Mouse (Mus musculus) thymus, postnatal 14 days (tissue): ENCODE results near the gene Stard8.

ENCODE experiments used
- DNase-seq: peaks from one replicate; pipeline ENCODE4 v3.0.0; 2021

Gene Stard8

GRCm38 (mm10) chrX:99003046-99003445 is at the start of gene Stard8:
Gene Stard8 (plus strand): TSS chrX:99003248.
- DNase-seq = no peak

- DNase-seq = peak; percentile 18
Observed at GRCm38 (mm10) chrX:98953941-98954340, 49.1 kb upstream of the Stard8 start.

GRCm38 (mm10) chrX:98958287-98958686 is 44.8 kb upstream of the Stard8 start:
- no peak for DNase-seq

- no peak for DNase-seq
Observed at GRCm38 (mm10) chrX:98959050-98959449, 44.0 kb upstream of the Stard8 start.

GRCm38 (mm10) chrX:98963742-98964141 is 39.3 kb upstream of the Stard8 start:
- DNase-seq = no peak

- DNase-seq = no peak
Observed at GRCm38 (mm10) chrX:98964513-98964912, 38.5 kb upstream of the Stard8 start.

GRCm38 (mm10) chrX:98986611-98987010 is 16.4 kb upstream of the Stard8 start:
- peak; percentile 2 for DNase-seq

- peak; percentile 31 for DNase-seq
Observed at GRCm38 (mm10) chrX:98989574-98989973, 13.5 kb upstream of the Stard8 start.

- no peak for DNase-seq
Observed at GRCm38 (mm10) chrX:99002065-99002464, 983 bp upstream of the Stard8 start.

- DNase-seq = no peak
Observed at GRCm38 (mm10) chrX:99010581-99010980, 7.5 kb downstream of the Stard8 start.

GRCm38 (mm10) chrX:99011281-99011680 is 8.2 kb downstream of the Stard8 start:
- no peak for DNase-seq

- no peak for DNase-seq
Observed at GRCm38 (mm10) chrX:99012486-99012885, 9.4 kb downstream of the Stard8 start.

GRCm38 (mm10) chrX:99015705-99016104 is 12.7 kb downstream of the Stard8 start:
- no peak for DNase-seq

- DNase-seq = no peak
Observed at GRCm38 (mm10) chrX:99016987-99017386, 13.9 kb downstream of the Stard8 start.

- DNase-seq = no peak
Observed at GRCm38 (mm10) chrX:99017874-99018273, 14.8 kb downstream of the Stard8 start.

- DNase-seq = no peak
Observed at GRCm38 (mm10) chrX:99019303-99019702, 16.3 kb downstream of the Stard8 start.

GRCm38 (mm10) chrX:99020215-99020614 is 17.2 kb downstream of the Stard8 start:
- no peak for DNase-seq

- DNase-seq = no peak
Observed at GRCm38 (mm10) chrX:99021593-99021992, 18.5 kb downstream of the Stard8 start.

- DNase-seq = no peak
Observed at GRCm38 (mm10) chrX:99023951-99024350, 20.9 kb downstream of the Stard8 start.

GRCm38 (mm10) chrX:99035407-99035806 is 32.4 kb downstream of the Stard8 start:
- no peak for DNase-seq

GRCm38 (mm10) chrX:99042451-99042951 is 39.5 kb downstream of the Stard8 start:
- peak; percentile 75 for DNase-seq

- DNase-seq = no peak
Observed at GRCm38 (mm10) chrX:99043275-99043674, 40.2 kb downstream of the Stard8 start.

GRCm38 (mm10) chrX:99043739-99044138 is 40.7 kb downstream of the Stard8 start:
- no peak for DNase-seq

GRCm38 (mm10) chrX:99045315-99045714 is 42.3 kb downstream of the Stard8 start:
- no peak for DNase-seq

- no peak for DNase-seq
Observed at GRCm38 (mm10) chrX:99046360-99047055, 43.5 kb downstream of the Stard8 start.
